Mouse (Mus musculus): ENCODE data around the gene Vill. TPM values are rescaled to one million over a fixed set of nuclear protein-coding genes. Genes with fewer than 3 reads are reported as not detected.

Vill gene
- polyA plus RNA-seq, 1 experiment = 7.9 TPM

DNA sequence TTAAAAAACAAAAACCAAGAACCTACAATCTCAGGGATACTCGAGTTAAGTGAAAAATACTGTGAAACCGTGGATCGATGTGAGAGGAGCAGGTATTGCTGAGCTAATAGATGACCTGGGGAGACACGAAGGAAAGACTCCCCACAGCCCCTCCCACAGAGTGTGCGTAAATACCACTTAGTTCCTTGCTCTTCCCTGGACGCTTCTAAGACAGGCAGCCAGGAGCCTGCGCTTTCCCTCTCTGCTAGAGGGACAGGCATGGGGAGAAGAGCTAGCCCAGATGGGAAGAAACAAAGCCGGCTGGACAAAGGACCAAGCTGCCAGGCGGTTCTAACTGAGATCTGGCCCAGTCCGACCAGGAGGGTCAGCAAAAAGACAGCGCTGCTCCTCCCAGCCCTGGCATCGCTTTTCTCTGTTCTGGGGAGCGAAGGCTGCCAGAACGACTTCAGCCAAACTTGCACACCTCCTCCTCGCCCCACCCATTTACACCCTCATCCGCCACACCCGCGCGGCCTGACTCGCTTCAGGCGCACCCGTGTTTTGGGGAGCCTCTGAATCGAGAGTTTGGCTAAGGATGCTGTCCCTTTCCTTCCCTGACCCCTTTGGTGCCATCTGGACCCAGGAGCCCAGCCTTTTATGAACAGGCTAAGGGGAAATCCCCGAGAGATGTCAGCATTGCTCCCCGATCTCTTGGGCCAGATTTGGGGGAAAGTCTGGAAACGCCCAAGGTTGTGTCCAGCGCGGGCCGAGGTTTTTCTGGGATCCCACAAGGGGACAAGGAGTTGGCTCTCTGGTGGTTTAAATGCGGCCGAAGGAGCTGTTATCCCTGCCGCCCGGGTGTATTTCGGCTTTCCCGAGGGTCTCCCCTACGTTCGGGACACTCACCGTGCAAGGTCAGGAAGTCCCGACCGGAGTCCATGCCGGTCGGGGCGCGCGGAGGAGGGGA, 40.2 kb downstream of the Vill start:
- Histone ChIP-seq H3K36me3 (ENCODE audit: control insufficient read depth, insufficient read depth, low read length) (no peaks in the 10 kb centered on the region), H3K4me1 (replicated peaks; ENCODE audit: control insufficient read depth, insufficient read depth, low read length) (peaks cover 9% of the 10 kb centered on the region; the same call in 1 of the 2 replicates), H3K27me3 (ENCODE audit: control insufficient read depth, insufficient read depth, low read length) (peaks cover 14% of the 10 kb centered on the region; the same call in 1 of the 2 replicates), H3K4me3 (ENCODE audit: control insufficient read depth, insufficient read depth, low read length) (peak overlapping the region; percentile 15), H3K27ac (ENCODE audit: control insufficient read depth, insufficient read depth, low read length) (no peak overlapping the region)
- TF ChIP-seq POLR2A (IDR thresholded peaks at IDR 0.05; ENCODE audit: control insufficient read depth, extremely low read depth, insufficient read depth, low read length, poor library complexity) (no peak), CTCF (IDR thresholded peaks at IDR 0.05; ENCODE audit: borderline replicate concordance, control insufficient read depth, extremely low read depth, insufficient read depth, low read length, poor library complexity) (no peak)
- DNase-seq = no peak
- WGBS = 8% methylated on average over 45 of the region's 45 CpGs

DNA sequence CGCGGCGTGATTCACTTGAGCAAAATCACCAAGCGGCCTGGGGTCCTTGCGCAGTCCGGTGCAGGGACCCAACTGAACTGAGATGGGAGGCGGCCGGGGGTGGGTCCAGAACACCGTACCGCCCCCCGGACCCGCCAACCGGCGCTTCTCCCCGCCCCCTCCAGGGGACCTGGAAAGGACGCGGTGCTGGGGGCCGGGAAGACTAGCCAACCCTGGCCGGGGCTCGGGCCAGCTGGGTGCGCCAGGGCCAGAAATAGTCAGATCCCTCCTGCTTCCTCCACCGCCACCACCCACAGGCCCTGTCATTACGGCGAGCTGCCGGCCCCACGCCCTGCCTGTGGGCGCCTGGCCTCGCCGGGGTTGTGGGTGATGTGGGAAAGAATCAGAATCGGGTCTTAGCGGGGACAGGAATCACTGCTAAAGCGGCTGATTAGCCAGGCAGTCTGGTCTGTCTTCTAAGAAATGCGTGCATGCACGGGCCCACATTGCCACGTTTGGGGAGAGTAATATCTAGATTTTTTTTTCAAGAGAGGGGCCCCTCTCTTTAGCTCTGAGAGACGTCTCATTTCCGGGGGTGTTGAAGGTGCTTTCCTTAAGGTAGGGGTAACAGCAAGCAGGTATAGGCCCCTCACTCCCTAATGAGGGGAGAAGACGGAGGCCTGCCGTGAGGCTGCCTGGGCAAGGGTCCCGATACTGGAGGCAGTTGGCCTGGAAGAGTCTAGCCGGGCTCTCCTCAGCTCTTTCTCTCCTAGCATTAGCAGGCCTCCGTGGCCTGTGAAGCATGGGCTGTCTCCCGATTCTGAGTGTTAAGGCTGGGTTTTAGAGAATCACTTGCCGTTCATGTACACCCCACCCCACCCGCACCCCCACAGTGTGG, 41.1 kb downstream of the Vill start, which contains the start of gene Plcd1:
TSS of gene Plcd1 (minus strand) at position 84 of the 877 bp plus-strand sequence.
- Histone ChIP-seq H3K27ac (ENCODE audit: control insufficient read depth, insufficient read depth, low read length) (no peak within 1 kb of the TSS), H3K36me3 (ENCODE audit: control insufficient read depth, insufficient read depth, low read length) (no peaks in the 10 kb centered on the region), H3K27me3 (ENCODE audit: control insufficient read depth, insufficient read depth, low read length) (peaks cover 10% of the 10 kb centered on the region; the same call in 1 of the 2 replicates), H3K4me1 (replicated peaks; ENCODE audit: control insufficient read depth, insufficient read depth, low read length) (no peaks in the 10 kb centered on the region), H3K4me3 (ENCODE audit: control insufficient read depth, insufficient read depth, low read length) (peak within 1 kb of the TSS; percentile 15)
- peak; percentile 6 for DNase-seq
- no peak for TF ChIP-seq POLR2A (IDR thresholded peaks at IDR 0.05; ENCODE audit: control insufficient read depth, extremely low read depth, insufficient read depth, low read length, poor library complexity)
- WGBS = 17% methylated on average over 45 of the region's 45 CpGs

DNA sequence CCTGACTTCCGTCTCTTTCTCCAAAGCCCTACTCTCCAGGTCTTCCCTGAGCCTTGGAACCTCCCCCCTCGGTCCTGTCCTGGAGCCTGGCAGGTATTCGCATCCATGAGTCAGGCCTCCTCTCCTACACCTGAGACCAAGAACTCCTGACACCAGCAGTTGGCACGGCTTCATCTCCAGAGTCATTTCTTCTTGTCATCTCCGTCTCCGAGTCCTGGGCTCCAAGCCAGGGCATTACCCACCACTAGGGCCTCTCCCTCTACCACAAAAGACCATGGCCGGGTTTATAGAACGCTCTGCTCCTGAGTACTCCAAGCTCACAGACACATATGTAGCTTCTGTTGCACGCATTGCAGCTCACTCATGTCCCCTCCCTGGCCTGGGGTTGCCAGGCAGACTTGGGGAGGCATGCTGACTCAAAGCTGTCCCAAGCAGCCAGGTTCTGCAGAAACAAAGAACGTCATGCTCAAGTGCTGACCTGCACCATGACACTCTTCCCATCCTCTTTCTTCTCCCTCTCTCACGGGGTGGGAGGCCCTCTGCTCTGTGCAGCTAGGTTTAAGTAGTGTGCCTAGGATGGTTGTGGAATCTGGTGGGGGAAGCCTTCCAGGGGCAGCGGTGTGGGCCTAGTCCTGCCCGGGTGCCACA, 42.0 kb downstream of the Vill start:
- Histone ChIP-seq H3K36me3 (ENCODE audit: control insufficient read depth, insufficient read depth, low read length) (no peaks in the 10 kb centered on the region), H3K27ac (ENCODE audit: control insufficient read depth, insufficient read depth, low read length) (no peak overlapping the region), H3K4me1 (replicated peaks; ENCODE audit: control insufficient read depth, insufficient read depth, low read length) (no peaks in the 10 kb centered on the region), H3K4me3 (ENCODE audit: control insufficient read depth, insufficient read depth, low read length) (no peak overlapping the region), H3K27me3 (ENCODE audit: control insufficient read depth, insufficient read depth, low read length) (peaks cover 8% of the 10 kb centered on the region; the same call in 1 of the 2 replicates)
- 82% methylated on average over 13 of the region's 13 CpGs for WGBS
- no peak for DNase-seq
- no peak for TF ChIP-seq CTCF (IDR thresholded peaks at IDR 0.05; ENCODE audit: borderline replicate concordance, control insufficient read depth, extremely low read depth, insufficient read depth, low read length, poor library complexity)
- no peak for TF ChIP-seq POLR2A (IDR thresholded peaks at IDR 0.05; ENCODE audit: control insufficient read depth, extremely low read depth, insufficient read depth, low read length, poor library complexity)

DNA sequence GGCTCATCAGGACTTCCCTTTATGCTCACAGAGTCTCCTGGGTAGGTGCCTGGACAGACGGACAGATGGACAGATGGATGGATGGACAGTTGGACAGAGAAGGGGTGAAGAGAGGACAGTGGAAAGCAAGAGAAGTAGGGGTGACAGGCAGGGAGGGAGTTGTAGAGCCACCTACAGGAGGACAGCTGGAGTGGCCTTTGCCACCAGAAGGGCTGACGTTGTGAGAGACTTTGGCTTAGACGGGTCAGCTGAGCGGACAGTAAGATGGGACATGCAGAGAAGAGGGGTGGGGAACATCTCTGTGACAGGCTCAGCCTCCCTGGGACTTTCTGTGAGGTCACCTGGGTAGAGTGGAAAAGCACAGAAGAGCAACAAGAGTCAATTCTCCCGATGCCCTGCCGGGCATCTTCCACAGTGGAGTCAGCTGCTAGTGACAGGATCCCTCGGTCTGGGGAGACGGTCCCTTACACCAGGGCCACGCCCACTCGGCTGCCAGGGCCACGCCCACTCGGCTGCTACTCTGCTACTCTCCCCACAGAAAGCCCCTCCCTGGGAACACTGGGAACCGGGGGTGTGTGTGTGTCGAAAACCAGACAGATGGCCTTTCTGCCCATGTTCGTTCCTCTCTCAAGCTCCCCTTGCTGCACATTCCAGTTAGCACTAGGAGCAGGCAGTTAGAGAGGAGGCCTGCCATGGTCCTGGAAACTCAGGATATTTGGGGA, 47.8 kb downstream of the Vill start:
- no peak overlapping the region for H3K27ac ChIP-seq (ENCODE audit: control insufficient read depth, insufficient read depth, low read length)
- TF ChIP-seq POLR2A (IDR thresholded peaks at IDR 0.05; ENCODE audit: control insufficient read depth, extremely low read depth, insufficient read depth, low read length, poor library complexity) (no peak), CTCF (IDR thresholded peaks at IDR 0.05; ENCODE audit: borderline replicate concordance, control insufficient read depth, extremely low read depth, insufficient read depth, low read length, poor library complexity) (no peak)
- peaks cover 19% of the 10 kb centered on the region for H3K4me1 ChIP-seq (replicated peaks; ENCODE audit: control insufficient read depth, insufficient read depth, low read length)
- 29% methylated on average over 15 of the region's 15 CpGs for WGBS
- H3K27me3 ChIP-seq (ENCODE audit: control insufficient read depth, insufficient read depth, low read length) = no peaks in the 10 kb centered on the region
- no peak overlapping the region for H3K4me3 ChIP-seq (ENCODE audit: control insufficient read depth, insufficient read depth, low read length)
- H3K36me3 ChIP-seq (ENCODE audit: control insufficient read depth, insufficient read depth, low read length) = no peaks in the 10 kb centered on the region
- DNase-seq = peak; percentile 16

DNA sequence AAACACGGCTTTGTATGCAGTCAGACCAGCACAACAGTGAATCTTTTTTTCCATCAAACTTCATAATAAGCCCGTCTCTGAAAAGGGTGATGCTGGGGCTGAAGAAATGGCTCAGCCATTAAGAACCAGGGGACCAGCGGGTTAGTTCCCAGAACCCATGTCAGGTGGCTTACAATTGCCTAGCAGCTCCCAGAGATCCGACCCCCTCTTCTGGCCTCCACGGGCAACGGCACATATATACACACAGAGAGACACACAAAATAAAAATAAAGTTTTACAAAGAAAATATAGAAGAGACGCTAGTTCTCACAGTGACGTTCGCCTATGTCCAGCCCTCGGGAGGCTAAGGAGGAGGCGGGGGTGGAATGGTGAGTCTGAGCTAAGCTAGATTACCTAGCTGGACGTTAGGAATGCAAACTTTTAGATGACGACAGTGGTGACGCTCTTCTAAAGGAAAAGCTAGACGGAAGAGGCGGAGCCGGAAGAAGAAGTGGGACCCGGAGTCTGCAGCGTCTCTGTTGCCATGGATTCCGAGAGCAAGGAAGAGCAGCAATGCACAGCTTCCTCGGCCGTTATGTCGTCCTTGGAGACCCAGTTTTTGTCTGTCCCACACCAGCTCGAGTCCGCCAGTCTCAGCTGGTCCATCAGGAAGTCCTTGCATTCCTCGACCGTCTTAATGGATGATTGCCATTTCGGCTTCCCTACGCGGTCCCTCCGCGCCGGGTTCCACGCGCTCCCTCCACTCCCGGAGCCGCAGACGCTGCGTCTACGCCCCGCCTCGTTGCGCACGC, 49.6 kb downstream of the Vill start, which contains the start of gene Dlec1:
TSS of gene Dlec1 (plus strand) at position 487 of the 791 bp plus-strand sequence.
- TF ChIP-seq POLR2A (IDR thresholded peaks at IDR 0.05; ENCODE audit: control insufficient read depth, extremely low read depth, insufficient read depth, low read length, poor library complexity) = no peak
- peak; percentile 7; the same call in 1 of the 2 replicates for TF ChIP-seq CTCF (IDR thresholded peaks at IDR 0.05; ENCODE audit: borderline replicate concordance, control insufficient read depth, extremely low read depth, insufficient read depth, low read length, poor library complexity)
- Histone ChIP-seq H3K4me3 (ENCODE audit: control insufficient read depth, insufficient read depth, low read length) (peak within 1 kb of the TSS; percentile 68), H3K27me3 (ENCODE audit: control insufficient read depth, insufficient read depth, low read length) (no peaks in the 10 kb centered on the region), H3K36me3 (ENCODE audit: control insufficient read depth, insufficient read depth, low read length) (no peaks in the 10 kb centered on the region), H3K27ac (ENCODE audit: control insufficient read depth, insufficient read depth, low read length) (no peak within 1 kb of the TSS; the same call in 1 of the 2 replicates), H3K4me1 (replicated peaks; ENCODE audit: control insufficient read depth, insufficient read depth, low read length) (peaks cover 19% of the 10 kb centered on the region)
- WGBS = 4% methylated on average over 44 of the region's 44 CpGs
- DNase-seq = peak; percentile 61

All from thymus, adult 2 months (tissue).